Mouse (Mus musculus): ENCODE measurements at regions not wholly inside any gene's neighbourhood (a gene's known extent, or its start where the extent isn't known, plus 50 kb on each side); places are given as distances from the start of the nearest gene placed in this dataset.

- Histone ChIP-seq H3K36me3 (ENCODE audit: insufficient read depth, low read length) (no peaks in the 10 kb centered on the region), H3K9ac (replicated peaks; ENCODE audit: low read depth) (no peak overlapping the region), H3K27me3 (replicated peaks; ENCODE audit: insufficient read depth, low read length) (no peaks in the 10 kb centered on the region), H3K27ac (ENCODE audit: low read length) (no peak overlapping the region), H3K4me2 (replicated peaks; ENCODE audit: low read depth, low read length) (no peak overlapping the region), H3K9me3 (ENCODE audit: low read length) (no peaks in the 10 kb centered on the region), H3K4me3 (ENCODE audit: low read depth, low read length) (no peak overlapping the region), H3K4me1 (ENCODE audit: insufficient read depth, low read depth, low read length) (no peaks in the 10 kb centered on the region)
- WGBS = 53% methylated on average over 4 of the region's 4 CpGs
- ATAC-seq (no peak), DNase-seq (ENCODE audit: low spot score) (no peak)
- no peak for TF ChIP-seq CTCF (IDR thresholded peaks at IDR 0.05)
- TF ChIP-seq EP300 (IDR thresholded peaks at IDR 0.05) = no peak
These were observed 158.9 kb upstream of the Bcor start for GRCm38 (mm10) chrX:12318848-12319651.

- Histone ChIP-seq H3K4me2 (replicated peaks; ENCODE audit: low read depth, low read length) (no peak overlapping the region), H3K4me3 (ENCODE audit: low read depth, low read length) (no peak overlapping the region), H3K4me1 (ENCODE audit: insufficient read depth, low read depth, low read length) (no peaks in the 10 kb centered on the region), H3K27me3 (replicated peaks; ENCODE audit: insufficient read depth, low read length) (no peaks in the 10 kb centered on the region), H3K27ac (ENCODE audit: low read length) (no peak overlapping the region), H3K36me3 (ENCODE audit: insufficient read depth, low read length) (no peaks in the 10 kb centered on the region), H3K9me3 (ENCODE audit: low read length) (no peaks in the 10 kb centered on the region), H3K9ac (replicated peaks; ENCODE audit: low read depth) (no peak overlapping the region)
- whole genome bisulfite sequencing = 72% methylated on average over 1 of the region's 1 CpGs
- TF ChIP-seq CTCF (IDR thresholded peaks at IDR 0.05) (no peak), EP300 (IDR thresholded peaks at IDR 0.05) (no peak)
- ATAC-seq (no peak), DNase-seq (ENCODE audit: low spot score) (no peak)
These were observed 162.3 kb upstream of the Bcor start for GRCm38 (mm10) chrX:12322453-12322852.

- TF ChIP-seq EP300 (IDR thresholded peaks at IDR 0.05) (no peak), CTCF (IDR thresholded peaks at IDR 0.05) (no peak)
- ATAC-seq (peak; percentile 62), DNase-seq (ENCODE audit: low spot score) (peak; percentile 57)
- H3K27ac ChIP-seq (ENCODE audit: low read length) = no peak overlapping the region
- H3K9ac ChIP-seq (replicated peaks; ENCODE audit: low read depth) = no peak overlapping the region
- H3K4me1 ChIP-seq (ENCODE audit: insufficient read depth, low read depth, low read length) = no peaks in the 10 kb centered on the region
- 66% methylated on average over 3 of the region's 3 CpGs for WGBS
- H3K36me3 ChIP-seq (ENCODE audit: insufficient read depth, low read length) = no peaks in the 10 kb centered on the region
- no peak overlapping the region for H3K4me3 ChIP-seq (ENCODE audit: low read depth, low read length)
- H3K4me2 ChIP-seq (replicated peaks; ENCODE audit: low read depth, low read length) = no peak overlapping the region
- H3K9me3 ChIP-seq (ENCODE audit: low read length) = no peaks in the 10 kb centered on the region
- H3K27me3 ChIP-seq (replicated peaks; ENCODE audit: insufficient read depth, low read length) = no peaks in the 10 kb centered on the region
These were observed 163.1 kb upstream of the Bcor start for GRCm38 (mm10) chrX:12323268-12323667.

- WGBS = 69% methylated on average over 6 of the region's 6 CpGs
These were observed 163.7 kb upstream of the Bcor start for GRCm38 (mm10) chrX:12323812-12324211.

GRCm38 (mm10) chrX:12327464-12327863 lies 167.3 kb upstream of the Bcor start:
- ATAC-seq (no peak), DNase-seq (ENCODE audit: low spot score) (no peak)
- no peaks in the 10 kb centered on the region for H3K9me3 ChIP-seq (ENCODE audit: low read length)
- 72% methylated on average over 4 of the region's 4 CpGs for WGBS
- H3K4me2 ChIP-seq (replicated peaks; ENCODE audit: low read depth, low read length) = no peak overlapping the region
- no peak for TF ChIP-seq CTCF (IDR thresholded peaks at IDR 0.05)
- TF ChIP-seq EP300 (IDR thresholded peaks at IDR 0.05) = no peak
- H3K4me1 ChIP-seq (ENCODE audit: insufficient read depth, low read depth, low read length) = no peaks in the 10 kb centered on the region
- no peak overlapping the region for H3K4me3 ChIP-seq (ENCODE audit: low read depth, low read length)
- no peaks in the 10 kb centered on the region for H3K36me3 ChIP-seq (ENCODE audit: insufficient read depth, low read length)
- H3K27ac ChIP-seq (ENCODE audit: low read length) = no peak overlapping the region
- no peaks in the 10 kb centered on the region for H3K27me3 ChIP-seq (replicated peaks; ENCODE audit: insufficient read depth, low read length)
- no peak overlapping the region for H3K9ac ChIP-seq (replicated peaks; ENCODE audit: low read depth)

More at GRCm38 (mm10) chrX:12323812-12324211, 163.7 kb upstream of the Bcor start:
- TF ChIP-seq CTCF (IDR thresholded peaks at IDR 0.05) (no peak), EP300 (IDR thresholded peaks at IDR 0.05) (no peak)
- no peak for DNase-seq (ENCODE audit: low spot score)
- no peaks in the 10 kb centered on the region for H3K36me3 ChIP-seq (ENCODE audit: insufficient read depth, low read length)
- no peak overlapping the region for H3K4me3 ChIP-seq (ENCODE audit: low read depth, low read length)
- H3K4me1 ChIP-seq (ENCODE audit: insufficient read depth, low read depth, low read length) = no peaks in the 10 kb centered on the region
- no peaks in the 10 kb centered on the region for H3K9me3 ChIP-seq (ENCODE audit: low read length)
- ATAC-seq = no peak
- no peak overlapping the region for H3K4me2 ChIP-seq (replicated peaks; ENCODE audit: low read depth, low read length)
- H3K9ac ChIP-seq (replicated peaks; ENCODE audit: low read depth) = no peak overlapping the region
- no peak overlapping the region for H3K27ac ChIP-seq (ENCODE audit: low read length)
- no peaks in the 10 kb centered on the region for H3K27me3 ChIP-seq (replicated peaks; ENCODE audit: insufficient read depth, low read length)

GRCm38 (mm10) chrX:12340561-12340960 lies 180.4 kb upstream of the Bcor start:
- Histone ChIP-seq H3K4me3 (ENCODE audit: low read depth, low read length) (no peak overlapping the region), H3K36me3 (ENCODE audit: insufficient read depth, low read length) (no peaks in the 10 kb centered on the region), H3K9me3 (ENCODE audit: low read length) (no peaks in the 10 kb centered on the region), H3K27ac (ENCODE audit: low read length) (no peak overlapping the region), H3K27me3 (replicated peaks; ENCODE audit: insufficient read depth, low read length) (no peaks in the 10 kb centered on the region), H3K4me1 (ENCODE audit: insufficient read depth, low read depth, low read length) (no peaks in the 10 kb centered on the region), H3K4me2 (replicated peaks; ENCODE audit: low read depth, low read length) (no peak overlapping the region), H3K9ac (replicated peaks; ENCODE audit: low read depth) (no peak overlapping the region)
- no peak for TF ChIP-seq EP300 (IDR thresholded peaks at IDR 0.05)
- no peak for TF ChIP-seq CTCF (IDR thresholded peaks at IDR 0.05)
- ATAC-seq (no peak), DNase-seq (ENCODE audit: low spot score) (no peak)
- WGBS = 71% methylated on average over 9 of the region's 9 CpGs
